Mouse (Mus musculus) right cerebral cortex, postnatal 36 days (tissue): ENCODE measurements at regions not wholly inside any gene's neighbourhood (a gene's known extent, or its start where the extent isn't known, plus 50 kb on each side); places are given as distances from the start of the nearest gene placed in this dataset.
"Not testable (repeated sequence)": the region's sequence is repeated elsewhere in the genome, so short reads cannot be mapped to it uniquely, and the experiment has no call there.

Experiments used
- DNase-seq, 2 experiments: peaks; one replicate each; pipeline ENCODE4 v3.0.0; 2022; ENCODE audit warnings: low spot score in 2 of 2, mixed read lengths in 1 of 2

DNA sequence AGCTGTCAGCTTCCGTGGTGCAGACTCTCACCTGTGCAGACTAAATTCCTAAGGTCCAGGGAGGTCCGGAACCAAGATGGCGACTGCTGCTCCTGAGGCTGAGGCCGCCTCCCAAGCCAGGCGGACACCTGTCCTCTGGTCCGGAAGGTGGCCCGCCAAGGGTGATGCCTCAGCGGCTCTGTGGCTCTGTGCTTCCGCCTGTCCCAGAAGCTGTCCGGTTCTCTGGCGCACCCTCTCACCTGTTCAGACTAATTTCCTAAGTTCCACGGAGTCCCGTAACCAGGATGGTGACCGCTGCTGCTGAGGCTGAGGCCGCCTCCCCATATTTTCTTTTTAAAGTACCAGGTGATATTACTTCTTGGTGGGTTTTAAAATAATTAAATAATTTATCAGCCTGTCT is 65.4 kb upstream of the B3galnt2 start:
- not testable (repeated sequence) for DNase-seq

DNA sequence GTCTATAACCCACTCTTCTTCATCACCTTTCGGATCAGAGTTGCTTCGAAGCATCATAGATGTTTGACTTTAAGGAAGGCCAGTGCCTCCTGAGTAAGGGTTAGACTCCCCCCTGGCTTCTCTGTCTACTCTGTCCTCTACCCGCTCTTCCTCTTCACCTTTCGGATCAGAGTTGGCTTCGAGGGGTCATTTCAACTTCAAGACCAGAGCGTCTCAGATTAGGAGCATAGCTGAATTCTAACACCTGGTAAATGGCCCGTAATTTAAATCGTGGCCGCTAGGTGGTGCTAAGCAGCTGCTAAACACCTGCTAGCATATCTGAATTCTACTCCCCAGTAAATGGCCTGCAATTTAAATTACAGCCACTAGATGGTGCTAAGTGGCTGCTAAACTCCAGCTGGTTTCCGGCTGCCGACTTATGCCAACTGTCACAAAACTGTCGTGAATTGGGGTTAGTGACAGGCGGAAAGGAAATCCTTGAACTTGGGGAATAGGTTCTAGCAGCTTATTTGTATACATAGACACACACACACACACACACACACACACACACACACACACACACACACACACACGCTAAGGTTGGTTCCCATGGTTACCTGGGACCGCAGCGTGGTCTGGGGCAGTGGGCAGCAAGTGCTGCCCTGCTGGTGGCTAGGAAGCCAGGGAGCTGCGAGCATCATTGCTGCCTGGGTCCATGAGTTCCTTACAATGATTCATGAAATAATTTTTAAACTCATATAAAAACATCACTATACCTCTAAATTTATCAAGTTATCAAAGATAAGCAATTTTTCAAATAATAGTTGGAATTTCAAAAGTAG is 64.8 kb upstream of the B3galnt2 start:
- DNase-seq = peak; percentile 91 to 92

DNA sequence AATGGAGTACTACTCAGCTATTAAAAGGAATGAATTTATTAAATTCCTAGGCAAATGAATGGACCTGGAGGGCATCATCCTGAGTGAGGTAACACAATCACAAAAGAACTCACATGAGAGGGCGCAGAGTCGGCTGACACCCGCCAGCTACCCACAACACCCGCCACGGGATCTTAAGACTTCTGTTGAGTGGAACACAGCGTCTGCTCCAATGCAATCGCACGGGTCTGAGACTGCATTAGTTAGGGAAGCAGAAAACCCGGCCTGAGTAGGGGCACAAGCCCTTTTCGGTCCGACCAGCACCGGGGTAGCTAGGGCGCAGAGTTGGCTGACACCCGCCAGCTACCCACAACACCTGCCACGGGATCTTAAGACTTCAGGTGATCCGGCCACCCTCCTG is 52.1 kb upstream of the B3galnt2 start:
- not testable (repeated sequence) for DNase-seq
